Mouse (Mus musculus) inflammation-experienced regulatory T-cells, adult 6 months (primary cell): ENCODE measurements around the gene Mob1a. TPM values are rescaled to one million over a fixed set of nuclear protein-coding genes. Genes with fewer than 3 reads are reported as not detected.
A peak's percentile ranks its signal among the peaks of the same experiment; 100 is the strongest.
"Not testable (repeated sequence)": the region's sequence is repeated elsewhere in the genome, so short reads cannot be mapped to it uniquely, and the experiment has no call there.

ENCODE experiments used
- ATAC-seq: one replicate; pipeline ENCODE4 v1.8.0; 2017
- polyA plus RNA-seq, 3 experiments: library from polyadenylated mRNA; unstranded; fragments of 100-300 nt; shearing (Covaris generic); gene quantifications; one replicate each; pipeline ENCODE4 v1.2.1; 2017

The Mob1a gene
- polyA plus RNA-seq, 3 experiments from 2014 or later = 57.7 to 67.7 (median 63.5) TPM

GRCm38 (mm10) chr6:83342957-83343356 lies 17.1 kb downstream of the Mob1a start:
- no peak for ATAC-seq

GRCm38 (mm10) chr6:83345285-83345684 lies 19.5 kb downstream of the Mob1a start:
- not testable (repeated sequence) for ATAC-seq

GRCm38 (mm10) chr6:83347916-83348315 lies 22.1 kb downstream of the Mob1a start:
- ATAC-seq = no peak

- ATAC-seq = no peak
These were observed 23.1 kb downstream of the Mob1a start, which contains the start of gene Bola3 for GRCm38 (mm10) chr6:83348873-83349272. TSS of gene Bola3 (plus strand) at chr6:83349147.

- ATAC-seq = peak; percentile 96
These were observed 23.6 kb downstream of the Mob1a start for GRCm38 (mm10) chr6:83349274-83349958.

- no peak for ATAC-seq
These were observed 24.4 kb downstream of the Mob1a start for GRCm38 (mm10) chr6:83350172-83350571.

GRCm38 (mm10) chr6:83350851-83351405 lies 25.1 kb downstream of the Mob1a start:
- ATAC-seq = no peak

GRCm38 (mm10) chr6:83351490-83352160 lies 25.8 kb downstream of the Mob1a start:
- no peak for ATAC-seq

- ATAC-seq = no peak
These were observed 27.0 kb downstream of the Mob1a start for GRCm38 (mm10) chr6:83352666-83353410.

GRCm38 (mm10) chr6:83354856-83355781 lies 29.3 kb downstream of the Mob1a start:
- ATAC-seq = no peak

- ATAC-seq = peak; percentile 84
These were observed 30.8 kb downstream of the Mob1a start for GRCm38 (mm10) chr6:83356569-83357138.

- ATAC-seq = no peak
These were observed 31.6 kb downstream of the Mob1a start for GRCm38 (mm10) chr6:83357436-83357835.

- ATAC-seq = no peak
These were observed 35.9 kb downstream of the Mob1a start for GRCm38 (mm10) chr6:83361523-83362248.

- ATAC-seq = no peak
These were observed 37.3 kb downstream of the Mob1a start for GRCm38 (mm10) chr6:83363075-83363474.

- ATAC-seq = no peak
These were observed 44.6 kb downstream of the Mob1a start for GRCm38 (mm10) chr6:83370316-83370965.

GRCm38 (mm10) chr6:83371350-83371749 lies 45.5 kb downstream of the Mob1a start:
- no peak for ATAC-seq

- ATAC-seq = no peak
These were observed 48.0 kb downstream of the Mob1a start for GRCm38 (mm10) chr6:83373704-83374300.

- peak; percentile 56 for ATAC-seq
These were observed 56.0 kb downstream of the Mob1a start for GRCm38 (mm10) chr6:83381510-83382491.
